Mouse (Mus musculus) ES-Bruce4 (cell line): ENCODE measurements around the gene Plk3. TPM values are rescaled to one million over a fixed set of nuclear protein-coding genes. Genes with fewer than 3 reads are reported as not detected.

Experiments
- H3K27ac ChIP-seq: 2 replicates; pipeline ENCODE4 v1.5.1; 2012; ENCODE audit warnings: low read length, inconsistent platforms; ENCODE audit not compliant: insufficient read depth
- H3K27me3 ChIP-seq: 2 replicates; pipeline ENCODE4 v1.6.1; 2012; ENCODE audit warnings: mild to moderate bottlenecking, low read length, inconsistent platforms; ENCODE audit not compliant: control insufficient read depth, poor library complexity, insufficient read depth, severe bottlenecking
- H3K36me3 ChIP-seq: 2 replicates; pipeline ENCODE4 v1.6.1; 2012; ENCODE audit warnings: inconsistent platforms, mild to moderate bottlenecking, low read length, moderate library complexity; ENCODE audit not compliant: control insufficient read depth, poor library complexity, insufficient read depth, severe bottlenecking
- H3K4me1 ChIP-seq: one replicate; pipeline ENCODE4 v1.8.1; 2011; ENCODE audit warnings: low read length; ENCODE audit not compliant: control insufficient read depth, insufficient read depth
- H3K4me3 ChIP-seq: 2 replicates; pipeline ENCODE4 v1.5.1; 2011; ENCODE audit warnings: low read depth, mild to moderate bottlenecking, low read length
- H3K9ac ChIP-seq: 2 replicates; pipeline ENCODE4 v1.6.1; 2012; ENCODE audit warnings: low read depth, mild to moderate bottlenecking, inconsistent platforms; ENCODE audit not compliant: poor library complexity, severe bottlenecking
- H3K9me3 ChIP-seq: replicated peaks from 2 replicates; pipeline ENCODE4 v1.6.1; 2012; ENCODE audit warnings: mild to moderate bottlenecking, low read length, inconsistent platforms; ENCODE audit not compliant: control insufficient read depth, poor library complexity, insufficient read depth, severe bottlenecking
- CTCF ChIP-seq: IDR thresholded peaks from one replicate; pipeline ENCODE4 v1.8.1; 2011; ENCODE audit warnings: low read depth, low read length
- EP300 ChIP-seq: IDR thresholded peaks from 2 replicates; pipeline ENCODE4 v1.6.1; 2011; ENCODE audit warnings: low read depth, low read length; ENCODE audit not compliant: insufficient read depth
- POLR2A ChIP-seq: IDR thresholded peaks from one replicate; pipeline ENCODE4 v1.8.1; 2011; ENCODE audit warnings: low read length; ENCODE audit not compliant: insufficient read depth
- polyA plus RNA-seq: library from polyadenylated mRNA; stranded (reverse); fragments of >200 nt; gene quantifications from 2 replicates; pipeline ENCODE4 v1.2.4, GENCODE M21; 2011; ENCODE audit warnings: low read depth; ENCODE audit not compliant: missing spikeins, insufficient read depth, insufficient read length

Plk3 gene
- polyA plus RNA-seq, 1 experiment, result 12.1 TPM

- H3K4me1 ChIP-seq, result peaks cover 2% of the 10 kb centered on the region
- TF ChIP-seq CTCF, result no peak
- no peak for TF ChIP-seq POLR2A
- TF ChIP-seq EP300, result no peak
- no peak overlapping the region for H3K9ac ChIP-seq
- H3K27ac ChIP-seq, result 0 out of 2 replicates have a peak overlapping the region, but pooled peaks have one; percentile 6
- no peak overlapping the region for H3K4me3 ChIP-seq
- H3K36me3 ChIP-seq, result no peaks in the 10 kb centered on the region
- no peaks in the 10 kb centered on the region for H3K9me3 ChIP-seq
- no peaks in the 10 kb centered on the region for H3K27me3 ChIP-seq
Observed at GRCm38 (mm10) chr4:117100036-117100435, 33.7 kb downstream of the Plk3 start.

DNA sequence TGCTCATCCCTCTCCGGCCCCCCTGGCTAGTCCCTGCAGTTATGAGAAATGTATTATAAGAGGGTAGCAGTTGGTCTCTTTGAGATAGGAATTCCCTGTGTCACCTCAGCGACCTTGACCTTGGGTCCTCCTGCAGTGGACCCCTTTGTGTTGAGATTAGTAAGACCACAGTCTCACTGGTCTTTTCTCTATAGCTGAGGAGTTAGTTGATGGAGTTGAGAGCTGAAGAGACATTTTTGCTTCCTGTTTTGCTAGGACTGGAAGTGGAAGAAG, 35.1 kb downstream of the Plk3 start:
- no peaks in the 10 kb centered on the region for H3K36me3 ChIP-seq
- TF ChIP-seq POLR2A (no peak), EP300 (no peak), CTCF (no peak)
- H3K9me3 ChIP-seq, result no peaks in the 10 kb centered on the region
- H3K4me3 ChIP-seq, result no peak overlapping the region
- H3K4me1 ChIP-seq, result no peaks in the 10 kb centered on the region
- peak overlapping the region; percentile 24 for H3K27ac ChIP-seq
- no peaks in the 10 kb centered on the region for H3K27me3 ChIP-seq
- no peak overlapping the region for H3K9ac ChIP-seq

DNA sequence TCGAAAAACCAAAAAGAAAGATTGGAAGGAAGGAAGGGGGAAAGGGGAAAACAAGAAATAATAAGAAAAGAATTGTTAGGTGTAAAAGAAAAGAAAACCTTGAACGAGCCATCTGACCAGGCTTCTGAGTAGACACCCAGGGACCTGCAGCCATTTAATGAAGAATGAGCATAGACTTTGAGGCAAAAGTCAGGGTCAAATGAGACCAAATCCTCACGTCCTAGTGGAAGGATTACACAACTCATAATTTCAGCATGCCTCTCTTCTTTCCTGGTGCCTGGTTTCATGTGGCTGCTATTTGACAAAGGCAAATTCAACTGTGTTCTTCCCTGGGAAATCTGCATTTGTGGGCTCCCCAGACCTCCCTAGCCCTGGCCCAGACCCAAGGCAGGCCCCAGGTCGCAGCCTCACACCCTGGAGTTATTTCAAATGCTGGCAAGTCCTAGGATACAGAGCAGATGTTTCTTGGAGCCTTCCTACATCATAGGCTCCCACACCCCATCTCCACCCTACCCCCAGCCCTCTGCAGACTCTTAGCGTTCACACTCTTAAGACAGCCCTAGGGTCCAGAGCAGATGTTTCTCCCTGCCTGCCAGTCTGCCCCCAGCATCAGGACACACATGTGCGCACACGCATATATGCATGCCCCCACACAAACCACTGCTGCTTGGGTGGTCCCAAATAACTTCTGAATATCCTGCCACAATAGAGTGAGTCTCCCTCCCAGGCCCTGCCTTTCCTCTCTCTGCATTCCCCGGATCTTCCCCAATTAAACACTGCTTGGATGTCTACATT, 35.6 kb downstream of the Plk3 start:
- H3K4me3 ChIP-seq, result no peak overlapping the region
- no peaks in the 10 kb centered on the region for H3K9me3 ChIP-seq
- H3K4me1 ChIP-seq, result no peaks in the 10 kb centered on the region
- TF ChIP-seq POLR2A (no peak), EP300 (peak; percentile 55; the same call in 1 of the 2 replicates), CTCF (no peak)
- H3K27me3 ChIP-seq, result no peaks in the 10 kb centered on the region
- H3K36me3 ChIP-seq, result no peaks in the 10 kb centered on the region
- H3K27ac ChIP-seq, result peak overlapping the region; percentile 24
- no peak overlapping the region for H3K9ac ChIP-seq

GRCm38 (mm10) chr4:117096666-117097065, 37.1 kb downstream of the Plk3 start:
- Histone ChIP-seq H3K4me1 (no peaks in the 10 kb centered on the region), H3K9me3 (no peaks in the 10 kb centered on the region), H3K27ac (no peak overlapping the region), H3K27me3 (no peaks in the 10 kb centered on the region), H3K4me3 (peak overlapping the region; percentile 73), H3K9ac (peak overlapping the region; percentile 65), H3K36me3 (no peaks in the 10 kb centered on the region)
- TF ChIP-seq CTCF (no peak), EP300 (no peak)

- Histone ChIP-seq H3K27me3 (no peaks in the 10 kb centered on the region), H3K4me1 (no peaks in the 10 kb centered on the region), H3K27ac (peak within 1 kb of the TSS; percentile 49; the same call in 1 of the 2 replicates), H3K9ac (peak within 1 kb of the TSS; percentile 65), H3K36me3 (no peaks in the 10 kb centered on the region), H3K9me3 (no peaks in the 10 kb centered on the region), H3K4me3 (peak within 1 kb of the TSS; percentile 73)
- TF ChIP-seq EP300, result 0 out of 2 replicates have a peak, but pooled peaks have one; percentile 53
- no peak for TF ChIP-seq CTCF
Observed at GRCm38 (mm10) chr4:117095551-117096452, 38.0 kb downstream of the Plk3 start, which contains the start of gene Ptch2. Gene Ptch2, plus strand, starts transcription at chr4:117096075.

- Histone ChIP-seq H3K27ac (no peak overlapping the region), H3K4me1 (no peaks in the 10 kb centered on the region), H3K9me3 (no peaks in the 10 kb centered on the region), H3K36me3 (no peaks in the 10 kb centered on the region), H3K27me3 (no peaks in the 10 kb centered on the region), H3K9ac (no peak overlapping the region), H3K4me3 (no peak overlapping the region)
- no peak for TF ChIP-seq EP300
- no peak for TF ChIP-seq POLR2A
- TF ChIP-seq CTCF, result no peak
Observed at GRCm38 (mm10) chr4:117094626-117095361, 39.0 kb downstream of the Plk3 start.
